Mouse (Mus musculus): Measurements from ENCODE around the gene Srp68.

The Srp68 gene

GRCm38 (mm10) chr11:116274045-116274666, at the start of gene Srp68:
Gene Srp68 (minus strand): TSS chr11:116274217.
- peak; percentile 93 for DNase-seq

- peak; percentile 92 to 97 for DNase-seq
Observed at GRCm38 (mm10) chr11:116318719-116319659, 45.0 kb upstream of the Srp68 start.

DNA sequence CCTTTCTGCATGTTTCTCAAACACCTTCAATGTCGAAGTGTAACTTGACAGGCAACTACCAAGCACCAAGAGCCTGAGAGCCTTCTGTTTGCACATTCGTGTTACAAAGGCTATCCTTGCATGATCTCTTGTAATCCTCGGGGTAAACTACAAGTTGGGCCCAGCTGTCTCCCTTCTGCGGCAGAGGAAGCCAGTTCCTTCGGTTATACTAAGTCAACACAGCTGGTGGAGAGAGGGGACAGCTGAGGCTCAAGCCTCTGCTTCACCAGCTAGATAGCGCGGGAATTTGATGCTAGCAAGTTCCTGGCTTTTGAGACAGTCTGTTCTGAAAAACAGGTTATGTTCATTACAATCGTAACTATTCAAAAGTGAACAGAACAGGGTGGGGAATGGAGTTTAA, 38.3 kb upstream of the Srp68 start:
- no peak for DNase-seq

DNA sequence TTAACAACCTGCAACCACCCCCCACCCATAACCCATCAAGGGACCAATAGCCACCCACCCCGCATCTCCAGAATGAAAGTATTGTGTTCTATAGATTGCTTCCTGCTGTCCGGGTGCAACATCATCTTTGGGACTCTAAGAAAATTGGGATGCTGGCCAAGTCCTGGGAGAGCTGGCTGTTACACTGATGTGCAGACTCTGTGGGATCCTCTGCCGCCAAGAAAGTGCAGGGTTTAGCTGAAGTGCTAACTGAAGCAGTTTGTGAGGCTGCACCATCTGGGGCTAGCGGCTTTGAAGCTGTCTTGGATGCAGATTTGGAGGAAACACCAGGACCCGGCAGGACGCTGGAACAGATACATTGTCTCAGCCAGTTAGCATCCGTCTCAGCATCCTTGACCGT, 37.2 kb upstream of the Srp68 start:
- DNase-seq: no peak

GRCm38 (mm10) chr11:116309601-116310000, 35.6 kb upstream of the Srp68 start:
- DNase-seq: no peak

DNA sequence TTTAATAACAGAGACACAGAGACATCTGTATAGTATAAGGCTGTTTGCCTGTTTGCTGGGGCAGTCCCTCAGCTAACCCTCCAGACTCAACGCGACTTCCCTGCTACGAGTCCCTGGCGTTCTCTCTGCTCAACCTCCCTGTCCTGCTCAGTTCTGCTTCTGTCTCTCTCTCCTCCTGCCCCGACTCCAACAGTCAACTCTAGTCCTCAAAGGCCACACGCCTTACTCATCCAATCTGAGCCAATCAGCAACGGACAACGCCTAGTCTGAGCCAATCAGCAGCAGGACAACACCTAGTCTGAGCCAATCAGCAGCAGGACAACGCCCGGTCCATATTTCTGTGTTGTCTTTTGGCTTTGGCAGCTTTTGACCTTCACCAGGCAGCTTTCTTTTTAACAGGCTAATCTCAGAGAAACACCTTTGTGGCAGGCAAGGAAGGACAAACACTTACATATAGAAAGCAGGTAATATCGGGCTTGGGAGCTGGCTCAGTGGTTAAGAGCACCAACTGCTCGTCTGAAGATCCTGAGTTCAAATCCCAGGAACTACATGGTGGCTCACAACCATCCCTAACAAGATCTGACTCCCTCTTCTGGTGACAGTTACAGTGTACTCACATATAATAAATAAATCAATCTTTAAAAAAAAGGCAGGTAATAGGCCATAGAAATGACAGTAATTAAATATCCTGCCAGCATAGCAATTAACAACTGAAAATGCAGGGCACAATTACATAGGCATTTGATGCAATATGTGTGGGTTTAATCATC, 33.9 kb upstream of the Srp68 start:
- no peak for DNase-seq

- no peak for DNase-seq
Observed at GRCm38 (mm10) chr11:116307019-116307725, 33.2 kb upstream of the Srp68 start, which contains the start of gene Exoc7. Gene Exoc7 (minus strand): TSS chr11:116307233.

GRCm38 (mm10) chr11:116306126-116306982, 32.3 kb upstream of the Srp68 start:
- peak; percentile 96 to 97 for DNase-seq

DNA sequence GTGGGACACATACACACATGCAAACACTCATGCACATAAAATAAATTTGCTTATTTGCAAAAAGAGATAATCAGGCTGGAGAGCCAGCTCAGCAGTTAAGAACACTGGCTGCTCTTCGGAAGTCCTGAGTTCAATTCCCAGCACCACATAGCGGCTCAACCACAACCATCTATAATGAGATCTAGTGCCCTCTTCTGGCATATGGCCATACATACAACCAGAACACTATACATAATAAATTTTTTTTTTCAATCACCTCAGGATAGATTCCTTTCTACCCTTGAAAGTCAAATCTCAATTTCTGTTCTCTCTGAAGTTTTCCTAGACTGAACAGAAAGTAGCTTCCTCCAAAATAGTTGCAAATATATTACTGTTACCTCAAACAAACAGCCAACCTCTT, 31.4 kb upstream of the Srp68 start:
- no peak for DNase-seq

GRCm38 (mm10) chr11:116298621-116299020, 24.6 kb upstream of the Srp68 start:
- DNase-seq: peak; percentile 73 to 77

GRCm38 (mm10) chr11:116298221-116298620, 24.2 kb upstream of the Srp68 start:
- peak; percentile 65 to 77 for DNase-seq

GRCm38 (mm10) chr11:116297017-116297416, 23.0 kb upstream of the Srp68 start:
- DNase-seq: peak in 1 of 2 experiments; percentile 14

DNA sequence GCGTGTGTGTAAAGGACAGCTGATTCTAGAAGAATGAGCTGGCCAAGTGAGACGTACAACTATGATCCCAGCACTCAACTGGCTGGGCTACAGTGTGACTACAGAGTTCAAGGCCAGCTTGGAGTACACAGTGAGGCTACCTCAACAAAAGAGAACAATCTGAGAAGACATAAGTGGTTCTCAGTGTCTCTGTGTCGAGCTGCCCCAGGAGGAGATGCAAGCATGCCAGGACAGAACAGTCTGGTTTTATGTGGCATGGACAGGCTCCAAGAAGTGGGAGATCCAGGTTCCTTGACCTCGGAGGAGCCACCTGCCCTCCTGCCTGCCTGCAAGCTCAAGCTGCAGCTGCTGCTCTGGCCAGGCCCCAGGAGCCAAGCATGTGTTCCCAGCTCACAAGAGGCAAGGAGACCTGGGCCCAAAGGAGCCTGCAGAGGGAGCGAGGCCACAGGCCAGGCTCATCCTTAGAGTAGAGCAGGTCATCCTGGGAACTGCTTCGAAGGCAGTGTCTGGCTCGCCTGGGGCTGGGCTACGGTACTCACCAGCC, 22.2 kb upstream of the Srp68 start:
- peak in 1 of 2 experiments; percentile 29 for DNase-seq

GRCm38 (mm10) chr11:116294319-116294718, 20.3 kb upstream of the Srp68 start:
- peak; percentile 67 to 71 for DNase-seq

DNA sequence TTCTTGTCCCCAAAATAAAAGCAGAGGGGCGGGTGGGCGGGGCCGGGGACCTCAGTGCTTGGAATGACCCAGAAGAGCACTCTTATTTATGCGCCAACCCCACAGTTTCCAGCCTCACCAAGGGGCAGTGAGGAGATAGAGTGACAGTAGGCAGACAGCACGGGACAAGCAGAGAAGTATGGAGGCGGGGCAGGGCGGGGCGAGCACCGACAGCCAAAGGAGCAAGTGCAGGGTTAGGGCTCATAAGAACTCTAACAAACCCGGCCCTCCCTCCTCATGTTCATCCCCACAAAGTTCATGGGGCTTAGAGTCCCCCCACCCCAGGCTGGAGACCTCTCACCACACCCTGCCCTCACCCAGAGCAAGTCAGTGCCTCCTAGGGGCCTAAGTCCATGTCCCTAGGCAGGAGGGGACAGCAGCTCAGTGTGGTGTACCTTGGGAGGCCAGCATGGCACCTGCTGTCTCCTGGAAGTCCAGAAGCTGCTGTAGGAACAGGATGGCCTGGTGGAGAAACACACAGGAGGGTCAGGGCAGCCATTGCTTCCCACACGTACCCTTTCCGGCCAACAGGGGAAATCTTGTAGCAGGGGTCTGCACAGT, 19.6 kb upstream of the Srp68 start:
- DNase-seq: no peak

- DNase-seq: no peak
Observed at GRCm38 (mm10) chr11:116292401-116292800, 18.4 kb upstream of the Srp68 start.

- DNase-seq: no peak
Observed at GRCm38 (mm10) chr11:116290556-116290955, 16.5 kb upstream of the Srp68 start.

DNA sequence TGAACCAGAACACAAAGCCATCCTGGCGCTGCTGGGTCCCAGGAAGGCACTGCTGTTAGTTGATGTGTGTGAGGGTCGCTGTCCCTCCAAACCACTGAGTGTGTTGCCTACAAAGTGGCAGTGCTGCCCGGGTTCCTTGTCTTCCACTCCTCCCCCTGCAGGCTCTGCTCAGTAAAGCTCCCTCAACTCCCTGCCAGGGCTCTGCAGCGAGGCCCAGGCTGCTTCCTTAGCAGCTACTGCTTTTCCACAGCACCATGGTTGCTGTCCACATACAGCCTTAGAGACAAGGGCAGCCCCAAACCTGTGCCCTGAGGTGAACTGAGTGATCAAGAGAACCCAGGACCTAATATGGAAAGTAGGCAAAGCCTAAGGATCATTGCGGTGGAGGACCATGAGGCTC, 13.3 kb upstream of the Srp68 start:
- DNase-seq: peak in 1 of 2 experiments; percentile 43

DNA sequence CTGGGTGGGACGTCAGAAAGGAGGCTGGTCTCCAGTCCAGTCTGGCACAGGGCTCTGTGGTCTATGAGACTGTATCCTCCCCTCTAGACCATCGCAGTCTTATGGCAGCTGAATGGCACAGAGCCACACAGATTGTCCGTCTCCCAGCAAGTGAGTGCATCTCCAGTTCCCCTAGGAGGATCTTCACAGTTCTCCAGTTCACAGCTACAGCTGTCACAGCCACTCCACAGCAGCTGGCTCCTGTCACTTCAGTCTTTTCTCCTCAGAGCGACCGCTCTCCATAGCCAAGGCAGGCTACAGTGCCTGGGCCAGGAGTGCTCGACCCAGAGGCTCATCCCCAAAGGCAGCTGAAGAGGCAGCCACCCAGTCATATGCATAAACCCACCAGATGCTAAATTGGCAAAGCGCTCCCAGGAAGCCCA, 11.8 kb upstream of the Srp68 start:
- DNase-seq: peak in 1 of 2 experiments; percentile 41

- no peak for DNase-seq
Observed at GRCm38 (mm10) chr11:116283982-116284381, 10.0 kb upstream of the Srp68 start.

Measured in cerebellum, postnatal 14 days (tissue).